Mouse (Mus musculus) G1E (cell line): ENCODE results near the gene B230307C23Rik.

Source experiments
- CTCF ChIP-seq: IDR thresholded peaks from 2 replicates; pipeline ENCODE4 v1.5.1; 2012; ENCODE audit warnings: low read depth, low read length, inconsistent platforms, mixed read lengths
- GATA1 ChIP-seq: IDR thresholded peaks from 2 replicates; pipeline ENCODE4 v1.6.1; 2012; ENCODE audit warnings: borderline replicate concordance, low read length, inconsistent platforms, mixed read lengths
- POLR2AphosphoS5 ChIP-seq: IDR thresholded peaks from 2 replicates; pipeline ENCODE4 v1.6.1; 2012; ENCODE audit warnings: low read depth, low read length, inconsistent platforms; ENCODE audit not compliant: insufficient replicate concordance
- TAL1 ChIP-seq: conservative IDR thresholded peaks from 2 replicates; pipeline ENCODE4 v1.6.1; 2012; ENCODE audit warnings: low read depth, low read length, inconsistent platforms, mixed read lengths

DNA sequence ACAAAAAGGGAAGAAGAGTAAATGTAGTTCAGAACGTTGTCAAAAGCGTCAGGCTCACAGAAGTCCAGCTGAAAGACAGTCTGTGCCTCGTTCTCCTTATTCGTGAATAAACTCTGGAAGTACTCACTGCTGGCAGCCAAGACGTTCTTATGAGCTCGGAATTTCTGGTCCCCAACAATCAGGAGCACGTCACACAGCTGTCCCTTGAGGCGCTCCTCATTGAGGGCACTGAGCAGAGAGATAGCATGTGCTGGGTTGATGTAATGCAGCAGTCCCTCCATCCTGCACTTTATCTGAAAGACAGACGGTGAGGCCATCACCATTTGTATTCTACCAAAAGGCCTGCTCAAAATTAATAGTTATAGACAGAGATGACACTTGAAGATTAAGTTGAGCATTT, 44.3 kb upstream of the B230307C23Rik start:
- no peak for TF ChIP-seq TAL1
- no peak for TF ChIP-seq CTCF
- no peak for TF ChIP-seq GATA1
- TF ChIP-seq POLR2AphosphoS5, result no peak
